Mouse (Mus musculus) embryonic fibroblast, embryonic 13.5 days (primary cell): Measurements from ENCODE around the gene Esrrb. TPM values are rescaled to one million over a fixed set of nuclear protein-coding genes. Genes with fewer than 3 reads are reported as not detected.

ENCODE experiments used
- H3K27ac ChIP-seq: 2 replicates; pipeline ENCODE4 v1.5.1; 2012; ENCODE audit warnings: low read length, control low read depth, inconsistent platforms; ENCODE audit not compliant: insufficient read depth
- H3K4me1 ChIP-seq: 2 replicates; pipeline ENCODE4 v1.6.1; 2011; ENCODE audit warnings: low read length; ENCODE audit not compliant: control insufficient read depth, insufficient read depth
- H3K4me3 ChIP-seq: 2 replicates; pipeline ENCODE4 v1.5.1; 2011; ENCODE audit warnings: mild to moderate bottlenecking, control low read depth, low read length; ENCODE audit not compliant: insufficient read depth
- CTCF ChIP-seq: IDR thresholded peaks from 2 replicates; pipeline ENCODE4 v1.5.1; 2011; ENCODE audit warnings: mild to moderate bottlenecking, control low read depth, low read length, moderate library complexity, borderline replicate concordance; ENCODE audit not compliant: insufficient read depth
- POLR2A ChIP-seq: IDR thresholded peaks from 2 replicates; pipeline ENCODE4 v1.6.1; 2011; ENCODE audit warnings: low read depth, mild to moderate bottlenecking, control low read depth, low read length, moderate library complexity
- polyA plus RNA-seq: library from polyadenylated mRNA; stranded (reverse); fragments of >200 nt; gene quantifications from 2 replicates; pipeline ENCODE4 v1.2.4, GENCODE M21; 2011; ENCODE audit warnings: low read depth; ENCODE audit not compliant: missing spikeins, insufficient read length

Gene Esrrb
- polyA plus RNA-seq = not detected in 2 replicates

DNA sequence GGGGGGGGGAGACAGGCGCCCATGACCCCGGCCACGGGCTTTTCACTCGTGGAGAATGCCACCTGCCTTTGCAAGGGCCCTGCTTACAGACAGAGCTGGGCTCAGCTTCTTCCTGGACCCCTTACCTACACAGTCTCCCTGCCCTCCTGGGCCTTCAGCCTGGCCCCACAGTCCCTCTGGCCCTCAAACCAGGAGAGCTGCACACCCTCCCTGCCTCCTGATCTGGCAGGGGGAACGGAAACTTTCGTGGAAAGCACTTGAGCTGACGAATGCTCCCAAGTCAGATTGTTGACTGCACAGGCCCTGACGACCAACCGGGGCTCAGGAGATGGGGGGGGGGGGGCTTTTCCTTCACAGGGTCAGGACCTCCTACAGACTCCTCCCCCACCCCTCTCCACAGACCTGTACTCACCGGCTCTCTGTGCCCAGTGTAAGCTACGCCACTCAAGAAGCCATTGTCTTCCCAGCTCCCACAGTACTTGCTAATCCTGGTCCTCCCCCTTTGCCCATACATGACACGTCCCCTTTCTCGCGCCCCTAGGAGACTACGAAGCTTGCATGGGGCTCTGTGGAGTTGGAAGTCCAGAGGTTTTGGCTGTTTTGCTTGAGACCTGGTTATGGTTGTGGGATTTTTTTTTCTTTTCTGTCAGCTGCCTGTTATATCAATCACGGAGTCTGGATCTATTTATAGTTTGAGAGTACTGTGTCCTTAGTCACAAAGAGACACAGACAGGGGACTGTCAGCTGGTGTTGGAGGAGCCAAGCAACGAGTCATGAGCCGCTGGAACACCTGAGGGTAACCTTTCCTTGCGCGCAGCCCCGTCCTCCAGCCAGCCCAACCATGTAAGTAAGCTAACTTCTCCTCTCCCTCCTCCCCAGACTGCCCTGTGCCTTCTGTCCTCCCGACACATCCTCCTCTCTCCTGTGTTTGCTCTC, at the start of gene Esrrb:
Esrrb (plus strand) TSS at position 422 of the 936 bp plus-strand sequence.
- TF ChIP-seq CTCF (no peak), POLR2A (no peak)
- no peaks in the 10 kb centered on the region for H3K4me1 ChIP-seq

GRCm38 (mm10) chr12:86320629-86321028, 40.3 kb upstream of the Esrrb start:
- no peak overlapping the region for H3K4me3 ChIP-seq

More for the DNA sequence above, at the start of gene Esrrb:
- H3K4me3 ChIP-seq = no peak within 1 kb of the TSS
- no peak within 1 kb of the TSS for H3K27ac ChIP-seq

GRCm38 (mm10) chr12:86324297-86324696, 36.6 kb upstream of the Esrrb start:
- Histone ChIP-seq H3K4me3 (no peak overlapping the region), H3K27ac (no peak overlapping the region), H3K4me1 (no peaks in the 10 kb centered on the region)
- TF ChIP-seq POLR2A (no peak), CTCF (no peak)

More at GRCm38 (mm10) chr12:86320629-86321028, 40.3 kb upstream of the Esrrb start:
- H3K4me1 ChIP-seq = no peaks in the 10 kb centered on the region
- no peak overlapping the region for H3K27ac ChIP-seq
- TF ChIP-seq CTCF (no peak), POLR2A (no peak)

DNA sequence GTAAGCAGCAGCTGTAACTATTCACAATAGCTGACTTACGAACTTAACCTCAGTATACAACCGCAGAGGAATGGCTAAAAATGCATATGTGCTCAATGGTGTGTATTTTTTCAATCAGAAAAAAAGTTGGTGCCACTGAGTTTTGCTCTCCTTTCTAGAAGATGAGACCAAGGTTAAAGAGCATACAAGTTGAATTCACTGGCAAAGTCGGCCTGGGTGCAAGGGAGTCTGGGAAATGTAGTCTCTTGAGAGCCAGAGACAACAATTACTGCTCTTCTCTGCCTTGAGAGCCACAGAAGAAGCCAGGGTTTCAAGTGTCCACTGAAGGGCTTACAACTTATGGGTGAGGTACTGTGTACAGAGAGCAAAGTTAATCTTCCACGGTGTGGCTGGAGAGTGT, 31.1 kb upstream of the Esrrb start:
- Histone ChIP-seq H3K4me3 (no peak overlapping the region), H3K4me1 (no peaks in the 10 kb centered on the region), H3K27ac (no peak overlapping the region)
- TF ChIP-seq CTCF (no peak), POLR2A (no peak)

DNA sequence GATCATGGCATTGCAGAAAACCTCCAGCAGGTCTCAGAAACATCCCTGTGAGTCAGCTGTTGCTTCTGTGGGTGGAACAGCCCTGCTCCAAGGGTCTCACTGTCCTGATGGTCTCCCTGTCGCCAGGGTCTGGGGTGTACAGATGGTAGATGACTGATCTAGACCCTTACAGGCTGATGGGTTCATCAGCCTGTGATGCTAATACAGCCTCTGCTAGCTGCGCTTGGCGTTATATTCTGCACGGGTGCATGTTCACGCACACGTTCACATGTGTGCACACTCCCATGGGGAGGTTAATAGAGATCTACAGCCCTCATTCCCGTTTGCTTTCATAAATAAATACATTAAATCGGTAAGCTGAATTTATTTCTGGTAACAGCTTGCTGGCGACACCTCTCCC, 30.2 kb upstream of the Esrrb start:
- Histone ChIP-seq H3K4me3 (no peak overlapping the region), H3K4me1 (no peaks in the 10 kb centered on the region), H3K27ac (no peak overlapping the region)
- no peak for TF ChIP-seq POLR2A

GRCm38 (mm10) chr12:86331248-86331647, 29.7 kb upstream of the Esrrb start:
- no peak for TF ChIP-seq POLR2A
- TF ChIP-seq CTCF = no peak
- H3K4me3 ChIP-seq = no peak overlapping the region
- H3K27ac ChIP-seq = no peak overlapping the region
- no peaks in the 10 kb centered on the region for H3K4me1 ChIP-seq

DNA sequence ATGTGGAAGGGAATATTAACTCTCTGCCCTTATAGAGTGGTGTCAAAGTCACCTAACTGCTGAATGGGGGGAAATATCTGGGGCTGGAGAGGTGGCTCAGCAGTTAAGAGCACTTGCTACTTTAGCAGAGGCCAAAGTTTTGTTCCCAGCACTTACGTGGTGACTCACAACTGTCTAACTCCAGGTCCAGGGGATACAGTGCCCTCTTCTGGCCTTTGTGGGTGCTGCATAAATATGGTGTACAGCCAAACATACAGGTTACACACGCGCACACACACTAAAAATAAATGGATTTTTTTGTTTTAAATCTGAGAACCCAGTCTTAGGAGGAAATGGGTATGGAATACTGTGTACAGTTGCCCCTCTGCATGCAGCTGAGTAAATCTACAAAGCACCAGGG, 24.7 kb upstream of the Esrrb start:
- Histone ChIP-seq H3K4me3 (no peak overlapping the region), H3K27ac (no peak overlapping the region), H3K4me1 (no peaks in the 10 kb centered on the region)
- no peak for TF ChIP-seq CTCF
- no peak for TF ChIP-seq POLR2A

GRCm38 (mm10) chr12:86336887-86337286, 24.0 kb upstream of the Esrrb start:
- Histone ChIP-seq H3K27ac (no peak overlapping the region), H3K4me3 (no peak overlapping the region), H3K4me1 (no peaks in the 10 kb centered on the region)
- TF ChIP-seq CTCF (no peak), POLR2A (no peak)

DNA sequence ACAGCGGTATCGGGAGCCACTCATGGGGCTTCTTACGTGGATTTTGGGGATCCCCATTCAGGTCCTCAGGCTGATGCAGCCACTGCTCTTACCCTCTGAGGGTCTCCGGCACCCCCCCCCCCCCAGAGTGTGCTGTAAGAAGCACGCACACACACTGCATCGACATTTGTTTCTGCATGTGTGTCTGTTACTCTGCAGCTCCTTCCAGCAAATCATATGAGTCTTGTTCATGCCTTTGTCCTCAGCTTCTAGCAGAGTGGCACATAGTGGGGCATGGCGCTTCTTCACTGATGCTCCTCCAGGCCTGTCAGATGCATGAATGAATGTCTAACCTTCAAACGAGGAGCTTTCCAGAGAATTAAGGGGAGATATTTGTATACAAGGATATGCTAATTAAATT, 11.4 kb upstream of the Esrrb start:
- no peak for TF ChIP-seq CTCF
- TF ChIP-seq POLR2A = no peak
- Histone ChIP-seq H3K27ac (no peak overlapping the region), H3K4me1 (no peaks in the 10 kb centered on the region), H3K4me3 (no peak overlapping the region)

GRCm38 (mm10) chr12:86359406-86359805, 1.5 kb upstream of the Esrrb start:
- H3K4me1 ChIP-seq = no peaks in the 10 kb centered on the region
- H3K4me3 ChIP-seq = no peak overlapping the region
- no peak overlapping the region for H3K27ac ChIP-seq
- TF ChIP-seq CTCF = no peak
